Mouse (Mus musculus) lung, postnatal 14 days (tissue): ENCODE measurements around the gene Rfx7.

Source experiments
- DNase-seq: peaks from one replicate; pipeline ENCODE4 v3.0.0; 2021

Rfx7 gene

DNA sequence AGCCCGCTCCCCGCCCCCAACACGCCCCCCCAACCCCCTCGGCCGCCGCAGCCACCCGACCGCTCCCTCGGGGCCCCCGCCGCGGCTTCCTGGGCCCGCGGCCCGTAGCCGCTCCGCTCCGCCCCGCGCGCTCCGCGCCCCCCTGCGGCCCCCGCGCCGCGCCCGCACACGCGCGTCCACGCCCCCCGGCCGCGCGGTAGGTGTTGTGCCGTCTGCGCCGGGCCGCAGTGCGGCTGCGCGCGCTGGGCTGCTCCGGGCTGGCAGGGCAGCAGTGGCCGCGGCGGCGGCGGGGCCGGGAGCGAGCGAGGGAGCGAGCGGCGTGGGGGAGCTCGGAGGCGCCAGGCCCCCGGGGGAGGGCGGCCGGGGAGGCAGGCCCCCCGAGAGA, at the start of gene Rfx7:
Rfx7 (plus strand) TSS at position 245 of the 385 bp plus-strand sequence.
- DNase-seq: peak; percentile 77

DNA sequence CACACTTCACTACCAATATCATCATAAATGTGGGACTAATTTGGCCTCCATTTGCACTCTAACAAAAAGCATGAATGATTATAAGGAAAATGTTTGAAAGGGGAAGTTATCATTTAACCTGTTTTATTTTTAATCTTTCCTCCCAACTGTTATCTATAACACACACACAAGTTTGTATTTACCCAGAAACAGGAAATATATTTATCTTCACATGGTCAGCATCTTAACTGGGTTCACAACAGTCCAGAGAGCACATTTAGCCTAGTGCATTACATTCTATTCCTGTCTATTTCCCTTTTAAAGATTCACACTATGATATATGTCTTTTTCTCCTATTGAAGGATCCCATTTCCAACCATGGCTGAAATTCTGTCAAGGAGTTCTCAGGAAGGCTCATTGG, 43.5 kb upstream of the Rfx7 start:
- no peak for DNase-seq

DNA sequence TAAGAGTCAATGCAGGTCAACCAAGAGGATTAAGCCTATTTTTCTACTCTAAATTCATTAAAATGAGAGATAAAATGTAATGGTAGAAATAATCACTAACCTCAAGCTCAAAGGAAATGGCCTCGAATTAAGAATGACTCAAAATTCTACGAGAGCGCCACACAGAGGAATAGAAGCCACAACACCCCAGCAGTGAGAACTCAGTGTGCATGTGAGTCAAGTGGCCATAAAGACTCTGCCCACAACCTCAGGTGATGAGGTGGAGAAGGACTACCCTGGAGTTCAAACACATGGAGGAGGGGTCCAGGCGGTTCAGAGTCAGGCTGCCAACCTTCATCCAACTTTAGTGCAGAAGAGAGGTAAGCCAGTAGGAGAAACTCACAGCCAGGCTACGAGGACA, 42.9 kb upstream of the Rfx7 start:
- DNase-seq: no peak

DNA sequence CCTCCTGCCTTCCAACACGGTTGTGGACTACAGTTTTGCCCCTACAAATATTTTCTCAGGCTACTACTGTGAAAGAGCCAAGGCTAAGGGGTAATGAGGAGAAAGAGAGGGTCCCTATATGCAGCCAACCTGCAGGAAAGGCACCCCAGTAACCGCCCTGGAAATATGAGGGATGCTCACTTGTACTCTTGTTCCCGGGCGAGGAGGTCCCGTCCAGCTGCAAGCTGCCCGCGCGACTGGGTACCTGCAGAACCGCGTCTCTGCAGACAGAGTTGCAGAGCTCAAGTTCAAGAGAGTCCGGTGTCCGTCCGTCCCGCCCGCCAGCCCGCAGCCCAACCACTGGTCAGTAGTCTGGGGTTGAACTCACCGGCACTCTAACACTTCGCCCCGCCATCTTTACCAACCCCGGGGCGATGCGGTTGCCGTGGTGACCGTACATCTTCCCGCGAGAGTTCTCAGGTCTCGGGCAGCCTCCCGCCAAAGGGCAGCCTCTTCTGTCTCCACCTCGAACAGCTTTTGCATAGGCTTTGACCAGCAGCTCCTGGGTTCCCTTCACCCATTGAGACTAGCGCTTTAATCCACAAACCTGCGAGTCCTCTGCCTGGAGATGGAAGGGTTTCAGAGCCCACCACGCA, 40.4 kb upstream of the Rfx7 start:
- DNase-seq: peak; percentile 91

DNA sequence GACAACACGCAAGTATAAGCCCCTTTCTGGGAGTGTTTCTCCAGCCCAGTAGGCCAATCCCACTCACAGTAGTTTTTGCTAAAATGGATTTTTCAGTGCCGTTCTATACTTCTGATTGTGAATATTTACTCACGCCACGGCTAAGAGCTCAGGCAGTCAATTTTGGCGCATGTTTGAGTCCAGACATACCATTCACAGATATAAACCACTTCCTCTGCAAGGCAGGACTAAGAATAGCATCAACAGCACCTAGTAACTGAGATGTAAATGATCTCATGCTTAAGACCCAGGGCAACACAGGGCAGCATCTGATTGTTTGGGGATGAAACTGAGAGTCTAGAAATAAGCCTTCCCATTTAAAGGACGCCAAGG, 39.9 kb upstream of the Rfx7 start, which contains the start of gene Tex9:
Tex9 (minus strand) TSS at position 19 of the 372 bp plus-strand sequence.
- DNase-seq: no peak

DNA sequence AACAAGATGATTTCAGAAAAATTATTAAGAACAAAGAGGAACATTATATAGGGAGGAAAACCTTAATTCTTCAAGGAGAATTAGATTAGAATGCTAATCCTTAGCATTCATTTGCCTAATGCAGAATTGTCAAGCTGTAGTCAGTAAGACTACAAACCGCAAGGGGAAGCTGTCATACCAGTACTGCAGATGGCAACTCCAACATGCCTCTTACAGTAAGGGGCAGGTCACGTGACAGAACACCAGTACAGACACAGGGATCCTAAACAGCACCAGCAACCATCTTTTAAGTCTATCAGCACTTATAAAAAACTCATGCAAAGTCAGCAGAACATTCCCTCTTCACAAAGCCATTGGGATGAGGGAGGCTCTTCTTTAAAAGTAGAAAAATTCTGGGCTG, 38.6 kb upstream of the Rfx7 start:
- DNase-seq: no peak

DNA sequence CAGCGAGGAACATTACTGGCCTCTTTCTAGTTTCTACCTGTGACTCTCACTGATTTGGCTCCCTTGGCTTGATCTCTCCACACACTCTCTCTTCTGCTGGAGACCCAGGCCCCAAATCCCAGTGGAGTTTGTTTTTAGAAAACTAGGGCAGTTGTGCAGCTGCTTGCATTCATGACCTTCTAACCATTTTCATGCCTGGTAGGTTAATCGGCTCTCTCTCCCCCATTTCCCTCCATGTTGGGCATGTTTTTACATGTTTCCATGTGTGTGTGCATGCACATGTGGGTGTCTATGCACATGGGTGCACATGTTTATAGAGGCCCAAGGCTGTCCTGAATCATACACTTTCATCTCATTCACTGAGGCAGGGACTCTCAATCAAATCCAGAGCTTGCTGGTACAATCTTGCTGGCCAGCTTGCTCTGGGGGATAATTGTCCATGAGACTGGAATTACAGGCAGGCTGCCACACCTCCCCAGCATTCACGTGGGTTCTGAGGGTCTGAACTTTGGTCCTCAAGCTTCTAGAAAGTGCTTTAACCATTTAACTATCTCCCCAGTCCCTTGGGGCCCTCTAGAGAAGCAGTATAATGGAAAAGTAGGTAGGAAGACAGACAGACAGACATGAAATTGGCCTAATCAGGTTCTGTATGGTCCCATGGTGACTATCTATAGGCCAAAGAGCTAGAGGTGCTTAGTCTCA, 37.9 kb upstream of the Rfx7 start:
- no peak for DNase-seq

DNA sequence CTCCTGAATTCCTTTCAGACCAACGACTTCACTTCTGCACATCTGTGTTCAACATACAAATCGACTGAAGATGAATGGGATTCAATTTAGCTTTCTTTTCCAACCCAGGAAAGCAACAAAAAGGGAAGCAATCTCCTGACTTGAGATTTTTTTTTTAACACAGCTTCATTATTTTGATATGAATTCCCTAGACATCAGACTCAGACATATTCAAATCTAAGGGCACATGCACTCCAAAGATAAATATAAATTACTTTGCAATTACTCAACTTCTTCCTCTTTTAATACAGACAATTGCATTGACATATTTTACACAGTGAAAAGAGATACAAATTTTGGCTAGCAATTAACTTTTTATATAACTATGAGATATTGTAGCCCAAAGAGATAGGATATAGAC, 35.3 kb upstream of the Rfx7 start:
- no peak for DNase-seq

DNA sequence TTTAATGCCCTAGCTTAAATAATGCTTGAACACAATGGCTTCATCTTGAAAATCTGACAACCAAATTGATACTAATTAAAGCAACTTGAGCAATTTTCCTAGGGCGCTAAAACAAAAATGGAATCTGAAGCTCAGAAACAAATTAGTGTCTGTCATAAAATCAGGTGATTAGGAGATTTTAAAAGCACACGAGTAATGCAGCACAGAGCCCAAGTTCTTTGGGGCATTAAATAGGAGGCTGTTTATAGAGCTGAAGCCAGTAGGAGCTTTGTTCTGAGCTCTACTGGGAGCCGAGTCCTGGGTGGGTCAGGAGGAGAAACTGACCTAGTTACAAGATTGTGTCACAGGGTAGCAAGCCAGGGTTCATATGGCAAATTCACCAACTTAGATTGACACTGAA, 34.9 kb upstream of the Rfx7 start:
- DNase-seq: no peak

DNA sequence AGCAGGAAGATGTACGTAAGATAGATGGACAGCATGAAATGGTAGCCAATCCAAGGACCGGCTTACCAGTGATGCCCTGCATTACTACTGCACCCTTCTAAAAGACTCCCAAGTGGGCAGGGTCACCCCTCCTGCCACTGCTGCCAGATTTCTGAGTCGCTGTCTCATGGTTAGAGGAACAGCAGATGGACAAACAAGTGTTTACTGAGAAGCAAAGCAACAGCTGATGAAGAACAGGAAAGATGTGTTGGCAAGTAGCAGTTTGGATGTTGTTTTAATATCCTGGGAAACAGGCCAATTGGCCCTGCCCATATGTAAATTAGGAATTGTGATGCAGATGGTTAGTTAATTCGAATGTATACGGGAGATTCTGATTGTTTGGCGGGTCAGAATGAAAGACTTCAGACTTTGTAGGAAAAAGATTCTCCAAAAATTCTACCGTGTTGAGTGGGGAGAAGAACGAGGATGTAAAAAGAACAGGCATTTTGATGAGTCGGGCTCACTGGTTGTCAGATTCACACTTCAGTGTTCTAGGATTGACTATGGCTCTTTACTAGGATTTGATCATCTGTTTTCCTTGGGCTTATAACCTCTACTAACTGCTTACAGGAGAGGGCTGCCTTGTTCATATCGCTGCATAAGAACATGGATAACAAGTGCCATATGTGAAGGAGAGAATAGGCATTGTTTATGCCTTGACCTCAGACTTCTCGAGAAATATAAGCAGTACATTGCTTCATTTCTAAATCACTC, 19.6 kb upstream of the Rfx7 start:
- DNase-seq: no peak

DNA sequence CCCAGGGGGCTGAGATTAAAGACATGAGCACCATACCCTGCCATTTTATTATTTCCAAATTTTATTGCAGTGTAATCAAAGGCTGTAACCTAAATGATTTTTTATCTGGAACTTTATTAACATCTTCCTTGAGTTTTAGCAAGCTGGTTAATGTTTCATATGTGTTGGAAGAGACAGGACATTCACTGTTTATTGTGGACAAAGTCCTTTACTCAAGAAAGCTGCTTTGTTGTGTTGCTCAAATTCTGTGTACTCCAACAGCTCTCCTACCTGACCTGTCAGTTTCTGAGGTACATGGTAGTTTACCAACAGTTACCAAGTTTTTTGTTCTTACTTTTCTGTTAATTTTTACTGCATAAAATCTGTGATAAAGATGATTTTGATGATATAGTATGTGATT, 16.7 kb upstream of the Rfx7 start:
- no peak for DNase-seq

DNA sequence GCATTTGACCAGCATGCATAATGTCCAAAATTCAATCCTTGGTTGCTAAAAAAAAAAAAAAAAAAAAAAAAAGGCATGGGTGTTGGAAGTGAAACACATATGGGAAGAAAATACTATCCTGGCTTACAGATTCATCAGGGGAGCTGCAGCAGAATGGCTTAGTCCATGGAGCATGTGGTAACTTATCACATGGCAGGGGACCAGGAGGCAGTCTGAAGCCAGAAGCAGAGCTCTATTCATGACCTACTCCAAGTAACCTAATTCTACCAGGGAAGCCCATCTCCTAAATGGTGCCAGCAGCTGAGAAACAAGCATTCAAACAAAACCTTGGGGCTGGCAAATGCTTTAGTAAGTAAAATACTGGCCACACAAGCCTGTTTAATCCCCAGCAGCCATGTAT, 12.8 kb upstream of the Rfx7 start:
- DNase-seq: no peak

DNA sequence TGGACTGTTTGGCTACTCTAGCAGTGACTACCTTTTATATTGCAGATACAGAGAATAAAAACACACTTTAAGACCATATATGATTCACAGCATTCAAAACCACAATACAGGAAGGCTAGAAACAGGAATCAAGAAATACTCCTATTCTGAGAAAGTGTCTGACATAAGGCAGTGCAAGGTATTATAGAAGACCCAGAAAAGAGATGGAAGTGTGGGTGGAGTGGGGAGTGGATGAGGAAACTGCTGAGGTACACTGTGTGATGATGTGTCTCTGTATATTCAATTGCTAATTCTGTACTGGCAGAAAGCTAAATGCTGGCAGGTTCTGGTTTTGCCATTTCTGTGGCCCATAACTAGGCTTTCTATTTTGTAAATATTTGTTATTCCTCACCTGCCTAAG, 11.2 kb upstream of the Rfx7 start:
- no peak for DNase-seq

DNA sequence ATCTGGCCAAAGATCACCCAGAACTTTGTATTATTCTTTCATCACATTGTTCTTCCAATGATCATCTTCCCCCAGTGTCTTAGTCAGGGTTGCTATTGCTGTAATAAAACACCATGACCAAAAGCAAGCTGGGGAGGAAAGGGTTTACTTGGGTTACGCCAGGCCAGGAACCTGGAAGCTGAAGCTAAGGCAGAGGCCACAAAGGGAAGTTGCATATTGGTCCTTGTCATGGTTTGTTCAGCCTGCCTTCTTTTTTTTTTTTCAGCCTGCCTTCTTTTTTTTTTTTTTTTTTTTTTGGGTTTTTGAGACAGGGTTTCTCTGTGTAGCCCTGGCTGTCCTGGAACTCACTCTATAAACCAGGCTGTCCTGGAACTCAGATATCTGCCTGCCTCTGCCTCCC, 5.9 kb upstream of the Rfx7 start:
- no peak for DNase-seq

DNA sequence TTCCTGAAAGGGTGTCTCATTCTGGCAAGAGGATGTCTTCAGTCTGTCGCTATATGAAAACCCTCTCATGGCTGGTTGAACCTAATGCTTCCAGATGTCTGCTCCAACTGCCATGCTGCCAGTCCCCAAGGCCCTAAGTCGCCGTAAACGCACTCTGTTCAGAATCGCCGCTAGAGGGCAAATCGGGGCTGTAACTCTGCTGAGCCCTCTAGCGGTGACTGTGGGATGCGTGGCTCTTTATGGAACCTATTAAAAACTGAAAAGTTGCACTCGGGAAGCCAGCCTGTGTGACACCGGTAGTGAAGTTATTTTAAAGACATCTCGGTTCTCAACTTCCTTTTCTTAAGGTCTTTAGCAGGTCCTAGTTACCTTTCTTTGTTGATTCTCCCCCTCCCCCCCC, 1.8 kb upstream of the Rfx7 start:
- peak; percentile 90 for DNase-seq

DNA sequence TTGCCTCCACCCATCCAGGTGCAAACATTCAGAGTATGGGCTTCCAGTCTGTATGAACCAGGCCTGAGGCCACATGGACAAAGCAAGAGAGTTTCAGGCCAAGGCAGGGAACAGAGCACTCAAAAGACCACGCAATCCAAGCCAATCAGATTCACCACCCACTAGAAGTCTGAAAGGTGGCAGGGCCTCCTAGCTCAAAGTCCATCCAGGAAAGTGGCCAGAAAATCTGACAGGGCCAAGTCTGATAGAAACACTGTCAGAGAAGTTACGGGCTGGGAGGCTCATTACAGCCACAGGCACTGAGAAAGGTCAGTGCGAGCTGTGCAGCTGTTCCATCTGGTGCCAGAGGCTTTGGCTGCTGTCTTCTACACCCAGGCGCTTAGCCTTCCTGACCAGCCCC, 1.2 kb upstream of the Rfx7 start:
- peak; percentile 12 for DNase-seq

DNA sequence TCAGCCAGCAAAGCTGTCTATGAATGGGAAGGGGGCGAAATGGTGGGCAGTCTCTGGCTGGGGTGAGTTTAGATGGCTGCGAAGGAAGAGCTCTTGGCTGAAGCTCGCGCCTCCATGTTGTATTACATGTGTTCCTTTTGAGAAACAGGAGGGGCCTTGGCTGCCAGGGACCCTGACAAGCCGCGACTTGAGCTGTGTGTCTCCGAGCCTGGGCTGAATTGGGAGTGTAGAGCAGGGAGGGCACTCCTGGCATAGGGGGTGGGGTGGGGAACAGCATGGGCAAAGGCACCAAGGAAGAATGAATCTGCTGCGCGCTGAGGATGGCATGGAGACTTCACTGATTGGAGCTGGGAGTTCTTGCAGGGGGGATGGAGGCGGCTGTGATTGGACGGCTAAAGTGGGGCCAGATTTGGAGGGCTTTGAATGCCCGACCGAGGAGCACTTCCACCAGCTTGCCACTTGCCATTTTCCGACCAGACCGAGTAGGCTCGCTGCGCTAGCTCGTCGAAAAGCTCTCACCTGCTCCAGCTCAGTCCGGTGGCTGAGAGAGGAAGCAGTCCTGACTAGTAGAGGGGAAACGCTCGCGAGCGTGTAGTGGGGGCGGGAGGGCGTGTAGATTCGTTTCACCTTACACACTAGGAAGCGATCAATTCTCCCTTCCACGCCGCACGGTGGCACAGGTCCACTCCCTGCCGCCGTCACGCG, 597 bp upstream of the Rfx7 start:
- DNase-seq: peak; percentile 64

DNA sequence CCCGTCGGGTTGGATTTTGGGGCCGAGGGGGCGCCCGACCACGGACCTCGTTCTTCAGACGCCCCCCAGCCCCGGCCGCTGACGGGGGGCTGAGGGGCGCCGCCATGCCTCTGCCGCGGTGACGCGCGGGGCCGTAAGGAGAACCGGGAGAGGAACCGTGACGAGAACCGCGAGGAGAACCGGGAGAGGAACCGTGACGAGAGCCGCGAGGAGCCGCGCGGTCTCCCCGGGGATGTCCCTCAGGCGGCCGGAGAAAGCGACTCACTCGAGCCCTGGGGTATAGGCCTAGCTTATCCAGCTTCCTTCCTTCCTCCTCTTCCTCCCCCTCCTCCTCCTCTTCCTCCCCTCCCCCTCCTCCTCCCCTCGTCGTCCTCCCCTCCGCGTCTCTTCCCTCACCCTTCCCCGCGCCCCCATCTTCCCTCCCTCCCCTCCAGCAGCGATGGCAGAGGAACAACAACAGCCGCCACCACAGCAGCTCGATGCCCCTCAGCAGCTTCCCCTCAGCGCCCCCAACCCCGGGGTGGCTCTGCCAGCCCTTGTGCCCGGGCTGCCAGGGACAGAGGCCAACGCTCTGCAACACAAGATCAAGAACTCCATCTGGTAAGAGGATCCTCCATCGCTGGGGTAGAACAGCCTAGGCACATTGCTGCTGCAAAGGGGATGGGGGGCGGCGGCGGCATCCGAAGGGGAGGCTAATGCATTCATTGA, 495 bp downstream of the Rfx7 start:
- peak; percentile 43 for DNase-seq

DNA sequence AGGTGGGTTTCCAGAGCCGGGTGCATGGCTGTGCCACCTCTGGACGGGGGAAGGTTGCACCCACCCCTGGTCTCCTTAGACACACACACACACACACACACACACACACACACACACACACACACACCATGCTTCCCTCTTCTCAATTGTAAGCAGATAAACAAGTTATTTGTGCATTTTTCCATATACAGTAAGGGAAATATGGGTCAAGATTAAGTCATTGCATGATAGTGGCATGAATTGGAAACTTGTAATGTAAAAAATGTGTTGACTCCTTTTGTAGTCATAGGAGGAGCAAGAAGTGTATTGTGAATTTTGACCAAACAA, 1.0 kb downstream of the Rfx7 start:
- no peak for DNase-seq

DNA sequence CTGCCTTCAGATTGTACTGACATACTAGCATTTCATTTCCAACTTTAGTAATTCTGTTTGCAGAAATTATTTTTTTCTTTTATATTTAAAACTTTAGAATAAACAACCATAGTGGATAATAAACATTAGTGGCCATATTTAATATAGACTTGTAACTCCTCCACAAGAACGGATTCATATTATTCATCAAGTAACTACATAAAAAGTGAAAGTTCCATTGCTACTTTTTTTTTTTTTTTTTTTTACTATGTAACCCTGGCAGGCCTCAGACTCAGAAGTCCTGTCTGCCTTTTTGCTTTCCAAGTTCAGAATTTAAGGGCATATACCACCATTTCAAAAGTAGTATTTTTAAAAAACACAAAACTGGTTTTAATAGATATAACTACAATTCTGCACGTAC, 2.9 kb downstream of the Rfx7 start:
- no peak for DNase-seq

DNA sequence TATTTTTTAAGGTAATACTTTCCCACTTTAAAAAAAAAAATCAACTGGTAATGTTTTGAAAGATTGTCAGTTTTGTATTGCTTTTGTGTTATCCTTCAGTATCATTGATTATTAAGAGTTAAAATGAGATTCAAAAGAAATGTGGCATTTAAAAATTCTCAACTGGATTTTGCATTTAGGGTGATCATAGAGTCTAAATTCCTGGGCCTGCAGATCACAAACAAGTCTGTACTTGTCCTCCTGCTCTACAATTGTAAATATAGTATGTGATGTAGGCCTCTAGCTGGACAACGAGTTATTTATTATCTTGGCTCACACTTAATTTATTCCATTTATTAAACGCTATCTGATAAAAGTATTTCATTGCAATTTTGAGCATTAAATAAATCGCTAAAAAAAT, 3.4 kb downstream of the Rfx7 start:
- no peak for DNase-seq

DNA sequence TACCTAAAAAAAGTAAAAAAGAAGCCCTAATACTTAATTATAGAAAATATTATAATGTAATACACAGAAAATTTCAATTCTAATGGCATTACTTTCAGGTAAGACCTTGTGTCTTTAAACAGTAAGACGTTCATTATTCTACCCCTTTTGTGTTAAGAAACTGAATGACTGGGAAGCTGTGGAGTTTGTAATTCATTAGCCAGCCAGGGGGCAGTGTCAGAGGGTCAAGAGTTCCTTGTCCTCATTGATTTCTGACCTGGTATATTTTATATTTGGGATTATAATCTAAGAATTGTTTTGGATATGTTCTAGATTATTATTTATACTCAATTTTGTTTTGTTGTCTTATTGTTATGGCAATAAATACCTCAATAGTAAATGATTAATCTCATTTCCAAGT, 5.0 kb downstream of the Rfx7 start:
- DNase-seq: no peak

DNA sequence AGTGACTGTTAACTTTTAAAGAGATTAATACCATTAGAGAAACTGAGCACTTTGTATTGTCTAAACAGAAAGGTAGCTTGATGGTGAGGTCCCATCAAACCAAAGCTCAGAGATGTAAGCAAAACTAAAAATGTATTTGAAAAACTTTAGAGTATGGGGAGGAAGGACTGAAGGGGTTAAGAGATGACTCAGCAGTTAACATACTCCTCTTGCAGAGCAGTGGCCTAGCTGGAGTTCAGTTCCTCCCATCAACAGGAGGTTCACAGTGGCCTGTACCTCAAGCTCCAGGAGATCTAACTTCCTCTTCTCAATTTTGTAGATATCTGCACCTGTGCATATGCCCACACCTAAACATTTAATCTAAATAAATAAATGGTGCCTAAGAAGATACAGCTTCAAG, 11.6 kb downstream of the Rfx7 start:
- no peak for DNase-seq
